Mouse (Mus musculus) cortical plate, adult 2 months (tissue): ENCODE results near the gene Cnih4. TPM values are rescaled to one million over a fixed set of nuclear protein-coding genes. Genes with fewer than 3 reads are reported as not detected.

ENCODE experiments used
- H3K27ac ChIP-seq: fragments of 200-500 bp; 2 replicates; pipeline ENCODE4 v1.5.1; 2012; ENCODE audit warnings: low read length, control low read depth, inconsistent platforms; ENCODE audit not compliant: insufficient read depth
- H3K4me1 ChIP-seq: fragments of 200-500 bp; 2 replicates; pipeline ENCODE4 v1.6.1; 2011; ENCODE audit warnings: low read length; ENCODE audit not compliant: control insufficient read depth, insufficient read depth
- H3K4me3 ChIP-seq: fragments of 200-500 bp; 2 replicates; pipeline ENCODE4 v1.5.1; 2011; ENCODE audit warnings: mild to moderate bottlenecking, low read length, control low read depth; ENCODE audit not compliant: insufficient read depth
- CTCF ChIP-seq: fragments of 200-500 bp; IDR thresholded peaks from 2 replicates; pipeline ENCODE4 v1.5.1; 2011; ENCODE audit warnings: mild to moderate bottlenecking, control low read depth, low read length; ENCODE audit not compliant: insufficient read depth; ENCODE audit errors: extremely low read depth
- POLR2A ChIP-seq: fragments of 200-500 bp; IDR thresholded peaks from 2 replicates; pipeline ENCODE4 v1.6.1; 2011; ENCODE audit warnings: mild to moderate bottlenecking, low read length, control low read depth; ENCODE audit not compliant: insufficient read depth; ENCODE audit errors: extremely low read depth
- polyA plus RNA-seq: library from polyadenylated mRNA; depleted of rRNA; stranded (reverse); fragments of >200 nt; gene quantifications from 2 replicates; pipeline ENCODE4 v1.2.3, GENCODE M21; 2012; rRNA removed

The Cnih4 gene
- 23.2 and 25.3 TPM in 2 replicates for polyA plus RNA-seq

- Histone ChIP-seq H3K4me3 (peak within 1 kb of the TSS; percentile 77), H3K27ac (no peak within 1 kb of the TSS), H3K4me1 (0 out of 2 replicates have a peak, but pooled peaks cover 3% of the 10 kb centered on the region)
- TF ChIP-seq POLR2A (peak; percentile 39; the same call in 1 of the 2 replicates), CTCF (no peak)
Observed at GRCm38 (mm10) chr1:181143950-181144836, at the start of gene Cnih4, which contains the start of gene Nvl. Cnih4 (plus strand) TSS chr1:181144693. Nvl (minus strand) TSS chr1:181144204.

DNA sequence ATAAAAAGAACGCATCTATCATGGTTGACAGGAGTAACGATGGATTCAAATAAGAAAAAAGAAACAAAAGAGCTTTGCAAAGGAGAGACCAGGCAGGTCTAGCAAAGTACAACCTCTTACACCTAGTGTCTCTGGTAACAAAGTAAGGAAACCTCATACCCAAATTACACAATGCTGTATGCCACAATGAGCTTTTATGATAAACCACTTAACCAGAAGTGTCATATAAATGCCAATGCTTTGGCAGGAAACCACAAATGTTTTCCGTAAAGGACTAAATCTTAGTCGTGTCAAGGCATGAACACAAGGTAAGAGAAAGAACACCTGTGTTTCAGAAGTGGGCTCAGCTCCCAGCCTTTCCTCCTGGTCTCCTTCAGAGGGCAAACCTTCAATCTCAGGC, 27.4 kb upstream of the Cnih4 start:
- no peaks in the 10 kb centered on the region for H3K4me1 ChIP-seq
- no peak overlapping the region for H3K27ac ChIP-seq
- no peak overlapping the region for H3K4me3 ChIP-seq
- no peak for TF ChIP-seq CTCF
- TF ChIP-seq POLR2A = no peak

- no peaks in the 10 kb centered on the region for H3K4me1 ChIP-seq
- no peak overlapping the region for H3K27ac ChIP-seq
- no peak overlapping the region for H3K4me3 ChIP-seq
- no peak for TF ChIP-seq POLR2A
- TF ChIP-seq CTCF = no peak
Observed at GRCm38 (mm10) chr1:181124145-181124544, 20.3 kb upstream of the Cnih4 start.

- no peak overlapping the region for H3K4me3 ChIP-seq
- no peak for TF ChIP-seq POLR2A
- no peak for TF ChIP-seq CTCF
- H3K4me1 ChIP-seq = no peaks in the 10 kb centered on the region
- H3K27ac ChIP-seq = no peak overlapping the region
Observed at GRCm38 (mm10) chr1:181125916-181126315, 18.6 kb upstream of the Cnih4 start.

DNA sequence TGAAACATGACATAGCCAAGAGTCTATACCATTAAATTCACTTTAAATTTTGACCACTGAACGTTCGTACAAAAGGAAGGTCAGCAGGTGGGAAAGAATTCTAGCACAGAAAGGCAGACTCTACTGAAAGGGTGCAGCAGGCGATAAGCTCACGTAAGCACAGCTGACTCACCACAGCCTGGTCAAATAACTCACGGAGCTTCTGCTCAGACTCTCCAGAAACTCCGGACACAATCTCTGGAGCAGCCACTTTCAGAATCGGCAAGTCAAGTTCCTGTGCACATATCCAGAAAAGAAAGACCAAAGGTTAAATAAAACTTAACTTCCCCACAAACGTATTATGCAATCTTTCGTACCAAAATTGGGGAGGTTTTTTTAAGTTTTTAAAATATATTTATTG, 17.7 kb upstream of the Cnih4 start:
- Histone ChIP-seq H3K4me3 (no peak overlapping the region), H3K4me1 (no peaks in the 10 kb centered on the region)
- TF ChIP-seq POLR2A = no peak
- no peak for TF ChIP-seq CTCF

GRCm38 (mm10) chr1:181131915-181132314, 12.6 kb upstream of the Cnih4 start:
- Histone ChIP-seq H3K4me3 (no peak overlapping the region), H3K4me1 (no peaks in the 10 kb centered on the region), H3K27ac (no peak overlapping the region)
- TF ChIP-seq CTCF = no peak
- no peak for TF ChIP-seq POLR2A

More for the DNA sequence above, 17.7 kb upstream of the Cnih4 start:
- no peak overlapping the region for H3K27ac ChIP-seq

- Histone ChIP-seq H3K4me3 (no peak overlapping the region), H3K4me1 (no peaks in the 10 kb centered on the region), H3K27ac (no peak overlapping the region)
- TF ChIP-seq CTCF (no peak), POLR2A (no peak)
Observed at GRCm38 (mm10) chr1:181138730-181139129, 5.8 kb upstream of the Cnih4 start.

- Histone ChIP-seq H3K4me1 (0 out of 2 replicates have a peak, but pooled peaks cover 3% of the 10 kb centered on the region), H3K27ac (no peak overlapping the region), H3K4me3 (peak overlapping the region; percentile 77)
- TF ChIP-seq POLR2A (no peak), CTCF (no peak)
Observed at GRCm38 (mm10) chr1:181143609-181143949, 914 bp upstream of the Cnih4 start.

- Histone ChIP-seq H3K4me1 (0 out of 2 replicates have a peak, but pooled peaks cover 3% of the 10 kb centered on the region), H3K27ac (no peak overlapping the region), H3K4me3 (peak overlapping the region; percentile 77)
- TF ChIP-seq POLR2A = no peak
- no peak for TF ChIP-seq CTCF
Observed at GRCm38 (mm10) chr1:181144966-181145365, 473 bp downstream of the Cnih4 start.

GRCm38 (mm10) chr1:181146187-181146586, 1.7 kb downstream of the Cnih4 start:
- TF ChIP-seq CTCF (no peak), POLR2A (no peak)
- Histone ChIP-seq H3K27ac (no peak overlapping the region), H3K4me3 (no peak overlapping the region), H3K4me1 (0 out of 2 replicates have a peak, but pooled peaks cover 3% of the 10 kb centered on the region)
